Mouse (Mus musculus) cerebellum, adult (tissue): ENCODE measurements at regions not wholly inside any gene's neighbourhood (a gene's known extent, or its start where the extent isn't known, plus 50 kb on each side); places are given as distances from the start of the nearest gene placed in this dataset.

Experiments used
- ATAC-seq: cut with Nextera tagmentation; 2 replicates; pipeline ENCODE4 v1.9.2; 2017; ENCODE audit warnings: mild to moderate bottlenecking, moderate library complexity, mixed read lengths; ENCODE audit not compliant: insufficient number of reproducible peaks, low FRiP score, low TSS enrichment

GRCm38 (mm10) chr14:47857271-47857670 is 209.0 kb downstream of the Ktn1 start:
- ATAC-seq = no peak

- ATAC-seq = no peak
Measured at GRCm38 (mm10) chr14:47857731-47858556, 209.7 kb downstream of the Ktn1 start.

GRCm38 (mm10) chr14:47862556-47862955 is 214.3 kb downstream of the Ktn1 start:
- no peak for ATAC-seq

GRCm38 (mm10) chr14:47863067-47863466 is 214.8 kb downstream of the Ktn1 start:
- no peak for ATAC-seq

GRCm38 (mm10) chr14:47863701-47864100 is 215.5 kb downstream of the Ktn1 start:
- ATAC-seq = no peak

GRCm38 (mm10) chr14:47867017-47867416 is 218.8 kb downstream of the Ktn1 start:
- no peak for ATAC-seq

GRCm38 (mm10) chr14:47868258-47868780 is 220.1 kb downstream of the Ktn1 start:
- no peak for ATAC-seq

GRCm38 (mm10) chr14:47876585-47876984 is 228.3 kb downstream of the Ktn1 start:
- no peak for ATAC-seq

GRCm38 (mm10) chr14:47877167-47877566 is 228.9 kb downstream of the Ktn1 start:
- no peak for ATAC-seq

GRCm38 (mm10) chr14:47877771-47878443 is 229.7 kb downstream of the Ktn1 start:
- ATAC-seq = no peak

- ATAC-seq = no peak
Measured at GRCm38 (mm10) chr14:47885326-47885725, 235.3 kb upstream of the Peli2 start.

- ATAC-seq = no peak
Measured at GRCm38 (mm10) chr14:47890251-47891198, 230.1 kb upstream of the Peli2 start.

GRCm38 (mm10) chr14:47896581-47896980 is 224.0 kb upstream of the Peli2 start:
- ATAC-seq = no peak

- no peak for ATAC-seq
Measured at GRCm38 (mm10) chr14:47897907-47898530, 222.6 kb upstream of the Peli2 start.

- no peak for ATAC-seq
Measured at GRCm38 (mm10) chr14:47898605-47899004, 222.0 kb upstream of the Peli2 start.

- ATAC-seq = no peak
Measured at GRCm38 (mm10) chr14:47905334-47905733, 215.3 kb upstream of the Peli2 start.

GRCm38 (mm10) chr14:47909129-47909528 is 211.5 kb upstream of the Peli2 start:
- no peak for ATAC-seq

- no peak for ATAC-seq
Measured at GRCm38 (mm10) chr14:47910741-47911295, 209.8 kb upstream of the Peli2 start.
